Mouse (Mus musculus) ES-E14 (cell line): ENCODE measurements around the gene Cr2. TPM values are rescaled to one million over a fixed set of nuclear protein-coding genes. Genes with fewer than 3 reads are reported as not detected.
A peak's percentile ranks its signal among the peaks of the same experiment; 100 is the strongest.

ENCODE experiments used
- DNase-seq: peaks from one replicate; pipeline ENCODE4 v3.0.0-alpha.2; 2013; ENCODE audit warnings: low read depth, low spot score
- H3K27ac ChIP-seq: 2 replicates; pipeline ENCODE4 v1.5.1; 2012; ENCODE audit warnings: low read depth, mild to moderate bottlenecking, low read length, moderate library complexity, mixed read lengths; ENCODE audit not compliant: poor library complexity, insufficient read depth, severe bottlenecking
- H3K36me3 ChIP-seq: 2 replicates; pipeline ENCODE4 v1.6.1; 2012; ENCODE audit warnings: mild to moderate bottlenecking, low read length, moderate library complexity, mixed read lengths; ENCODE audit not compliant: control insufficient read depth, poor library complexity, insufficient read depth, severe bottlenecking
- H3K4me1 ChIP-seq, 2 experiments: fragments of 150-350 bp in 1 of 2; sonication (generic) in 1 of 2; 2 replicates each; pipeline ENCODE4 v1.6.1; 2012; ENCODE audit warnings: low read length in 2 of 2, mild to moderate bottlenecking in 1 of 2, mixed read lengths in 1 of 2; ENCODE audit not compliant: control insufficient read depth in 2 of 2, insufficient read depth in 2 of 2, poor library complexity in 1 of 2
- H3K4me3 ChIP-seq, 2 experiments: fragments of 150-350 bp in 1 of 2; sonication (generic) in 1 of 2; 2 replicates each; pipeline ENCODE4 v1.5.1; 2012; ENCODE audit warnings: low read length in 2 of 2, low read depth in 1 of 2, mild to moderate bottlenecking in 1 of 2, mixed read lengths in 1 of 2; ENCODE audit not compliant: insufficient read depth in 1 of 2, poor library complexity in 1 of 2, severe bottlenecking in 1 of 2
- H3K9ac ChIP-seq: 2 replicates; pipeline ENCODE4 v1.6.1; 2012; ENCODE audit warnings: low read depth, mild to moderate bottlenecking, low read length, mixed read lengths; ENCODE audit not compliant: poor library complexity, insufficient read depth, severe bottlenecking
- H3K9me3 ChIP-seq: fragments of 150-350 bp; sonication (generic); 2 replicates; pipeline ENCODE4 v1.6.1; 2012; ENCODE audit warnings: low read depth, mild to moderate bottlenecking, low read length; ENCODE audit not compliant: control insufficient read depth, insufficient read depth
- CHD2 ChIP-seq: IDR thresholded peaks from 2 replicates; pipeline ENCODE4 v1.6.1; 2014; ENCODE audit warnings: mild to moderate bottlenecking, low read depth, low read length, inconsistent platforms
- HCFC1 ChIP-seq: IDR thresholded peaks from 2 replicates; pipeline ENCODE4 v1.6.1; 2012; ENCODE audit warnings: low read length, inconsistent platforms, borderline replicate concordance; ENCODE audit not compliant: insufficient read depth
- MAFK ChIP-seq: IDR thresholded peaks from 2 replicates; pipeline ENCODE4 v1.6.1; 2014; ENCODE audit warnings: mild to moderate bottlenecking, low read depth, low read length, inconsistent platforms; ENCODE audit not compliant: insufficient read depth
- ZC3H11A ChIP-seq: IDR thresholded peaks from 2 replicates; pipeline ENCODE4 v1.6.1; 2012; ENCODE audit warnings: low read depth, mild to moderate bottlenecking, inconsistent platforms, low read length, borderline replicate concordance
- ZNF384 ChIP-seq: IDR thresholded peaks from 2 replicates; pipeline ENCODE4 v1.6.1; 2012; ENCODE audit warnings: low read depth, low read length, inconsistent platforms
- in situ Hi-C, 2 experiments: fragments of 600-800 bp; cut with MboI; formaldehyde crosslinking; loops; one replicate each; pipeline ENCODE4 v1.15.1; 2025; ENCODE audit warnings: low sequenced_read_pairs in 2 of 2, inconsistent platforms in 1 of 2; ENCODE audit not compliant: unreplicated experiment in 2 of 2
- total RNA-seq: library from RNA; depleted of rRNA; stranded (reverse); fragments of 300-350 nt; gene quantifications from 2 replicates; pipeline ENCODE4 v1.2.3, GENCODE M21; 2012

The Cr2 gene
- total RNA-seq, 1 experiment = 0.31 TPM

- TF ChIP-seq MAFK = no peak
- TF ChIP-seq HCFC1 = no peak
- TF ChIP-seq ZC3H11A = no peak
- TF ChIP-seq ZNF384 = no peak
- no peak for TF ChIP-seq CHD2
Measured at GRCm38 (mm10) chr1:195130479-195130878, 46.0 kb downstream of the Cr2 start.

GRCm38 (mm10) chr1:195129867-195130266, 46.6 kb downstream of the Cr2 start:
- Histone ChIP-seq H3K4me1 (no peaks in the 10 kb centered on the region), H3K9ac (no peak overlapping the region), H3K27ac (no peak overlapping the region), H3K4me3 (no peak overlapping the region), H3K36me3 (no peaks in the 10 kb centered on the region; the same call in 1 of the 2 replicates), H3K9me3 (no peaks in the 10 kb centered on the region)
- in situ Hi-C loops = no loop called here
- no peak for DNase-seq
- TF ChIP-seq ZC3H11A (no peak), ZNF384 (no peak), CHD2 (no peak), HCFC1 (no peak), MAFK (no peak)

More at GRCm38 (mm10) chr1:195130479-195130878, 46.0 kb downstream of the Cr2 start:
- in situ Hi-C loops = no loop called here
- Histone ChIP-seq H3K9ac (peak overlapping the region; percentile 91), H3K27ac (no peak overlapping the region), H3K4me1 (no peaks in the 10 kb centered on the region), H3K4me3 (peak overlapping the region; percentile 75 to 84), H3K36me3 (no peaks in the 10 kb centered on the region; the same call in 1 of the 2 replicates), H3K9me3 (no peaks in the 10 kb centered on the region)
- DNase-seq = no peak

DNA sequence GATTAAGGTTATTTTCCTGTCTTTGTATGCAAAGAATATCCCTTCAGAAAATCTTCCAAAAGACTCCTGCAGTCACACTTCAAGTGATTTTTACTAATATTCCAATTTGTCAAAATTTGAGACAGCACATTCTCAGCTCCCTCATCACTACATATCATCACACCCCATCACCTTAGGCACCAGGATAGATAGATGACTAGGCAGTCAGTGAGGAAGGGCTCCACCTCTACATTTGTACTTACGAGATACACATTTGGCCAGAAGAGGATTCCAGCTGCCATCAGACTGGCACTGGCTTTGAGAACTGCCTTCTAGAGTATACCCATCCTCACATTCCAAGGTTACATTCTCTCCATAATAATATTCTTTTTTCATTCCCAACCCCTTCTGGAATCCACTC, 62.1 kb downstream of the Cr2 start:
- TF ChIP-seq MAFK (no peak), ZC3H11A (no peak), HCFC1 (no peak), CHD2 (no peak), ZNF384 (no peak)
- H3K36me3 ChIP-seq = no peaks in the 10 kb centered on the region; the same call in 1 of the 2 replicates

DNA sequence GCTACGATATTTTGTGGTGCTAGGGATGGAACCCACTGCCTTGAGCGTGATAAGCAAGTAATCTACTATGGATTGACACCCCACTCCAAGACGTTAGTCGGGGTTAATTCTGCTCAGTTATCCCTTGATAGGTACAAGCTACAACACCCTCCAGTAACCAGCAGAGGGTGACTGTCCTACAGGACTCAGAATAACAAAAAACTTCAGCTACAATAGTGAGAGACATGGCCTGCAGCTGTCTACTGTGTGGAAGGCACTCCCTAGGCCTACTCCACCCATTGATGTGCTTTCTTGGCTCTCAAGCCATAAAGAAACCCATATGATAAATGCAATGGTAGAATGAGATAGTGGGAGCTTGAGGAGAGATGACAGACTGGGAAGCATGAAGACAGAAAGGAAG, 62.9 kb downstream of the Cr2 start:
- no peaks in the 10 kb centered on the region for H3K4me1 ChIP-seq
- no peak overlapping the region for H3K27ac ChIP-seq
- no peak for DNase-seq
- H3K36me3 ChIP-seq = no peaks in the 10 kb centered on the region; the same call in 1 of the 2 replicates
- H3K9me3 ChIP-seq = no peaks in the 10 kb centered on the region
- in situ Hi-C loops = no loop called here
- H3K9ac ChIP-seq = no peak overlapping the region
- TF ChIP-seq ZNF384 (no peak), CHD2 (no peak), MAFK (no peak), ZC3H11A (no peak), HCFC1 (no peak)
- no peak overlapping the region for H3K4me3 ChIP-seq

More for the DNA sequence above, 62.1 kb downstream of the Cr2 start:
- Histone ChIP-seq H3K27ac (no peak overlapping the region), H3K9ac (no peak overlapping the region), H3K4me1 (no peaks in the 10 kb centered on the region), H3K4me3 (no peak overlapping the region), H3K9me3 (no peaks in the 10 kb centered on the region)
- no peak for DNase-seq
- in situ Hi-C loops = no loop called here
